Mouse (Mus musculus): ENCODE measurements around the gene Gga3. TPM values are rescaled to one million over a fixed set of nuclear protein-coding genes. Genes with fewer than 3 reads are reported as not detected.
A peak's percentile ranks its signal among the peaks of the same experiment; 100 is the strongest.

The Gga3 gene
- total RNA-seq, 2 experiments from 2014 or later = 83.9 to 95.1 TPM

DNA sequence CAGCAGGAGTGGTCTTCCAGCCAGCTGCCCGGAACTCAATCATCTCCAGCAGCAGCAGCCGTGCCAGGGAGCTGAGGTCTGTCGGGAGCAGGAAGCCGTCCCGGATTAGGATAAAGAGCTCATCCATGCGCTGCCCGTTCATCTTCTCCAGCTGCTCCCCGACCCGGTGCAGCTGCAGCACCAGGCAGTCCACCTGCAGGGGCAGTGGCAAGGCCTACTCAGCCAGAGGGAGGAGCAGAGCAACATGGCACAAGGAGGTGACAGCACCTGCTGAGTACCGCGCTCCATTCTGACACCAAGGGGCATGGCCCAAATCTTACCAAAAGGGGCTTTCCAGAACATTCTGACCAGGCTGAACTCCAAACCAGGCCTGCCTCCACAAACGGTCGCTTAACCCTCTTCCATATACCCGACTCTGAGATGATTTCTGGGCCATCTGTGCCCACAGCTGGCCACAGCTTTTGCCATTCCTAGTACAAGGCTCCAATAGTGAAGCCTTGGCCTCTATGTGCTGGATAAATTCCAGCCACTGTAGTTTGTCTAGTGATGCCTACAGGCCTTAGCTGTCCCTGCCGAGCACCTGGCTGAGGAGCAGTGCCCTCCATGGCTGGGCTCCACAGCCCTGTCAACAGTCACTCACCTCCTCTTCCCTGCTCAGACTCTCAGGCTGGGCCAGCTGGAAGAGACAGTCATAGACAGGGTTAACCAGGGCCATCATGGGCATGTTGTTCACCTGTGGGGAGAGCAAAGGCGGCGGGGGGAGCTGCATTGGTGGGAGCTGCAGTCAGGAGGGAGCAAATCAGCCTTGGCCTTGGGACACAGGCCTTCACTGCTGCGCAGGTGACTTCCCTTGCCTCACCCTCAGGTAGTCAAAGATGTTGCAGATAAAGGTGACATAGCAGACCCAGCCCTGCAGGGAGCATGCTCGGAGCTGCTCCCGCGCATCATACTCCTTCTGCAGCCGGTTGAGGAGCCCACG, 4.9 kb upstream of the Gga3 start:
- no peak overlapping the region for H3K27ac ChIP-seq
- no peak overlapping the region for H3K4me3 ChIP-seq
- no peak for TF ChIP-seq CTCF (IDR thresholded peaks at IDR 0.05)
- intact Hi-C loops (cut with DNase I) = no loop called here
- DNase-seq (ENCODE audit: extremely low spot score in 1 of 2, low spot score in 2 of 2) = peak in 1 of 2 experiments; percentile 32

DNA sequence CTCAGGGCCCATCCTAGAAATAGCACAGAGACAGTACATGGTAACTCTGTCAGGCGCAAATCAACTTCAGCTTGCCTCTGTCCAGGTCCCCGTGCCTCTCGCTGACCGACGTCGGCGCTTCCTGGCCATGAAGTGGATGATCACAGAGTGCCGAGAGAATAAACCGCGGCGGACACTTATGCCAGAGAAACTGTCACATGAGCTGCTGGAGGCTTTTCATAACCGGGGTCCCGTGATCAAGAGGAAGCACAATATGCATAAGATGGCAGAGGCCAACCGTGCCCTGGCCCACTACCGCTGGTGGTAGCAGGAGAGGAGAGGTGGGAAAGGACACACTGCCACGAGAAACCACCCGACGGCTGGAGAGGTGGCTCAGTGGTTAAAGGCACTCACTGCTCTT, 2.9 kb upstream of the Gga3 start:
- intact Hi-C loops (cut with DNase I) = no loop called here
- TF ChIP-seq CTCF (IDR thresholded peaks at IDR 0.05) = no peak

DNA sequence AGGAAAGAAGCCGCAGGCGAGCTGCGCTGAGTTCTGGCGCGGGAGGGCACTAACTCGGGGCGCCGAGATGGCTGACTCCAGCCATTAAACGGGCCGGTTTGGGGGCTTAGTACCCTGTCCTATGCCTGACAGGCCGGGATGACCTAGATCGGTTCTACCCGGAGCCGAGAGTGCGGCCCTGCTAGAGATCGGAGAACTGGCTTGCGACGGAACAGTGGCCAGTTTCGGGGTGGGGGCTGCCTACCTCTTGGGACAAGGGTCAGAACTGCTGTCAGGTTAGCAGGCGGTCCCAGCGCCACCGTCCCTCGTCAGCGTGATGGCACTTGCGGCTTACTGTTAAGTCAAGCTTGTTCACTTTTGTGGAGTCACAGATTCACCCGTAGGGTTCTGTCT, 449 bp upstream of the Gga3 start:
- intact Hi-C loops (cut with DNase I) = loop anchor here (5.0 kb wide), 1 partner anchor 122 kb away; no protein-coding TSS in a partner anchor

More for the DNA sequence above, 2.9 kb upstream of the Gga3 start:
- Histone ChIP-seq H3K4me3 (no peak overlapping the region), H3K27ac (no peak overlapping the region)
- no peak for DNase-seq (ENCODE audit: extremely low spot score in 1 of 2, low spot score in 2 of 2)

DNA sequence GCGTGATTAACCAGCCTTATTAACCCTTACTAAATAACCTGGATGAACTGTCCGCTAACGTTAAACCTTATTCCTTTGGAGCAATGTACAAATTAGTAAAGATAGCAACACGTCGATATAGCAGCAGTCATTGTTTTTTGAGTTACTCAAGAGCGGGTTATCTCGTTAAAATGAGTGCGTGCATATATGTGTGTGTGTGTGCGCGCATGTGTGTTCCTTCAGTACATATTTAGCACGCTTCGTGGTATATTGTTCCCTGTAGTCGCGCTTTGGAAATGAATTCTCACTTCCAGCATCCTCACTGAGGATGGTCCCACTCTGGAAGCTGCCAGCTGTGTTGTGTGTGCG, 749 bp downstream of the Gga3 start:
- DNase-seq (ENCODE audit: extremely low spot score in 1 of 2, low spot score in 2 of 2) = no peak
- intact Hi-C loops (cut with DNase I) = loop anchor here (5.0 kb wide), 1 partner anchor 121 kb away; no protein-coding TSS in a partner anchor
- TF ChIP-seq CTCF (IDR thresholded peaks at IDR 0.05) = no peak

More for the DNA sequence above, 449 bp upstream of the Gga3 start:
- no peak for DNase-seq (ENCODE audit: extremely low spot score in 1 of 2, low spot score in 2 of 2)
- H3K27ac ChIP-seq = peak overlapping the region; percentile 99
- H3K4me3 ChIP-seq = peak overlapping the region; percentile 99
- TF ChIP-seq CTCF (IDR thresholded peaks at IDR 0.05) = no peak

DNA sequence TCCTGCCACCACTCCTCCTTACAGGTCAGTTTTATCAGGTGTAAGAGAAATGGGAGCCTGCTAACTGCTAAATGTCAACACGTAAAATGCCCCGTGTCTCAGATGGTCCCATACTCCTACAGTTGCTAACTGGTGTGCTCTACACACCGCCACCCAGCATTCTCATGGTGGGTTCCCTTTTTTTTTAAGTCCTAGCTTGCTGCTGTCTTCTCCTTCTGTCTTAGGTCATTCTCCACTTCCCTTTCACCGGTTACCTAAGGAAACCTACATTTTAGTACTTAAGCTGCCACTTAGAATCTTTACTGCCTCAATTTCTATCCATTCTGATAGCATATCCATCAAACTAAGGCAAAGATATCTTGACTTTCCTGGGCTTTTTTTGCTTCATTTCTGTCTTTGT, 2.7 kb downstream of the Gga3 start:
- no peak for TF ChIP-seq CTCF (IDR thresholded peaks at IDR 0.05)
- no peak for DNase-seq (ENCODE audit: extremely low spot score in 1 of 2, low spot score in 2 of 2)
- intact Hi-C loops (cut with DNase I) = loop anchor here (5.0 kb wide), 1 partner anchor 119 kb away; no protein-coding TSS in a partner anchor
- no peak overlapping the region for H3K27ac ChIP-seq
- no peak overlapping the region for H3K4me3 ChIP-seq

More for the DNA sequence above, 749 bp downstream of the Gga3 start:
- H3K27ac ChIP-seq = peak overlapping the region; percentile 99
- H3K4me3 ChIP-seq = peak overlapping the region; percentile 99

DNA sequence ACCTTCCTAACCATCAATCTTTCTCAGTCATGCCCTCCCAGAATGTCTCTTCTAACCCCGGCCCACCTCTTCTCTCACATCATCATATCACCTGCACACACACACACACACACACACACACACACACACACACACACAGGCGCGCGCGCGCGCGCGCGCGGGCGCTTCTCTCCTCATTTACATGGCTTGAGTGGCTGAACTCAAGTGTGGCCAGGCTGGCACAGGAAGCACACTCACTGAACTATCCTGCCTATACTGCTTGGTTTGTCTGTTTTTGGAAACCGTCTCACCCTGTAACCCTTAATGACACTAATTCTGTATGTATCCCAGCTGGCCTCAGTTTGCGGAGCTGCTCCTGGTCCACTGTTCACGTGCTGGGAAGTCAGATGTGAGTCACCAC, 3.1 kb downstream of the Gga3 start:
- no peak overlapping the region for H3K4me3 ChIP-seq
- no peak for DNase-seq (ENCODE audit: extremely low spot score in 1 of 2, low spot score in 2 of 2)
- intact Hi-C loops (cut with DNase I) = loop anchor here (5.0 kb wide), 1 partner anchor 118 kb away; no protein-coding TSS in a partner anchor
- no peak for TF ChIP-seq CTCF (IDR thresholded peaks at IDR 0.05)
- H3K27ac ChIP-seq = no peak overlapping the region

DNA sequence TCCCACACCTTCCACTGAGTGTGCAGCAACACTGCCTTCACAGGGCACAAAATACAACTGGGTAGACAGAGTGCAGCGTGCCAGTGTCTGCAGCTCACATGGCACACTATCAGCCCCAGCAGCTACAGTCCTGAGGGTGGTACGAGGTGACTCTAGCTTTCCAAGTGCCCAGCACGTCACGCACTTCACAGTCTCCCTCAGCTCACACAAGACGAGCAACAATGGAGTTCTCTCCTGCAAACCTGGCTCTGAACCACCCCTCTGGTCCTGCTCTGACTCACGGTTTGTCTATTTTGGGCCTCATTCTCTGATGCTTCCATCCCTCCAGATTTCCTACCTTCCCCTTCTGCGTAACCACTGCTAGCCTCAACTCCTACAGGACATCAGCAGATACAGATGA, 4.1 kb downstream of the Gga3 start:
- intact Hi-C loops (cut with DNase I) = loop anchor here (5.0 kb wide), 1 partner anchor 117 kb away; no protein-coding TSS in a partner anchor
- DNase-seq (ENCODE audit: extremely low spot score in 1 of 2, low spot score in 2 of 2) = peak in 1 of 2 experiments; percentile 43
- Histone ChIP-seq H3K4me3 (no peak overlapping the region), H3K27ac (no peak overlapping the region)
- TF ChIP-seq CTCF (IDR thresholded peaks at IDR 0.05) = no peak

DNA sequence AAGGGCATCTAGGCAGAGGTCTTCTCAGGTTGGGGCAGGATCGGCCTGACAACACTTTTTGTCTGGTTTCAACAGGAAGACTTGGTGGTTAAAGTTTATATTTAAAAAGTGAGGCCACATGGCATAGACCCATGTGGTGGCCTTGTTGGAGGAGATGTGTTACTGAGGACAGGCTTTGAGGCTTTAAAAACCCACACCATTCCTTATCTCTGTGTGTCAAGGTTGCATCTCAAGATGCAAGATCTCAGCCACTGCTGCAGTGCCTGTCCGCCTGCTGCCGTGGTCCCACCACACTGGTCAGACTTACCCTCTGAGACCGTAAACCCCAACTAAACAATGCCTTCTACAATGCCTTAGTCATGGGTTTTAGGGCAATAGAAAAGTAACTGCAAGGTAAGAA, 5.5 kb downstream of the Gga3 start:
- no peak for DNase-seq (ENCODE audit: extremely low spot score in 1 of 2, low spot score in 2 of 2)
- H3K4me3 ChIP-seq = no peak overlapping the region
- no peak for TF ChIP-seq CTCF (IDR thresholded peaks at IDR 0.05)
- no peak overlapping the region for H3K27ac ChIP-seq
- intact Hi-C loops (cut with DNase I) = no loop called here

DNA sequence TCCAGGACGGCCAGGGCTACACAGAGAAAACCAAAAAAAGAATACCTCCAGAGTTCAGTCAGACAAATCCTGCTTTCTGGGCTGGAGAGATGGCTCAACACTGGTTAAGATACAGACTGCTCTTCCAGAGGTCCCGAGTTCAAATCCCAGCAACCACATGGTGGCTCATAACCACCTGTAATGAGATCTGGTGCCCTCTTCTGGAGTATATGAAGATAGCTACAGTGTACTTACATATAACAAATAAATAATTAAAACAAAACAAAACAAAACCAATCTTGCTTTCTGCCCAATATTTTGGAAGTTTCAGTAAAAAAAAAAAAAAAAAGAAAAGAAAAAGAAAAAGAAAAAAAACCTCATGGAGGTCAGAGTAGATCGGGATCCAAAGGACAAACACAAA, 8.6 kb downstream of the Gga3 start:
- peak; percentile 23 for TF ChIP-seq CTCF (IDR thresholded peaks at IDR 0.05)
- Histone ChIP-seq H3K4me3 (no peak overlapping the region), H3K27ac (no peak overlapping the region)
- intact Hi-C loops (cut with DNase I) = no loop called here
- DNase-seq (ENCODE audit: extremely low spot score in 1 of 2, low spot score in 2 of 2) = no peak

DNA sequence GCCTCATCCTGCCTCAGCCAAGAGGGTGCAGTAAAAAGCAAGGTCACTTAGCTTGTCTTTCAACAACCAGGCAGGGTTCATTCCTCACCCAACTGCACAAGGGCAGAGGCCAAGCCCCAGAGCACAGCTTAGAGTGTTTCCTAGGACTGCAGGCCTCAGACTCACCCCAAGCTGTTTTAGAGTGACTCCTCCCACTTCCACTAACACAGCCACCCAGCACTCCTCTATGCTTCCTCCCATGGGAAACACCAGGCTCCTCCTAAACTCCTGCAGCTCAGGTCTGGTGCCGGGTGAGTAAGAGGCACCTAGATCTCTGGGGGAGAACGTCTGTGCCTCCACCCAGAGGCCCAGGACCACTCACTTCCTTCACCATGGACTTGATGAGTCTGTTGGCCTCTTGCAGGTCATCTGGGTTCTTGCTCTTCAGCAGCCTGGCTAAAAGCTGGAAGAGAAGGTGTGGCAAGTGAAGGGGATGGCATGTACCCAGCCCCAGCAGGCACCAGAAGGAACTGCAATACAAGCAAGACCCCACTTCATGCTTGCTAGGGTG, 13.2 kb downstream of the Gga3 start:
- no peak for TF ChIP-seq CTCF (IDR thresholded peaks at IDR 0.05)
- H3K4me3 ChIP-seq = no peak overlapping the region
- no peak overlapping the region for H3K27ac ChIP-seq
- DNase-seq (ENCODE audit: extremely low spot score in 1 of 2, low spot score in 2 of 2) = no peak
- intact Hi-C loops (cut with DNase I) = loop anchor here (2.0 kb wide), 1 partner anchor 22 kb away; no protein-coding TSS in a partner anchor

DNA sequence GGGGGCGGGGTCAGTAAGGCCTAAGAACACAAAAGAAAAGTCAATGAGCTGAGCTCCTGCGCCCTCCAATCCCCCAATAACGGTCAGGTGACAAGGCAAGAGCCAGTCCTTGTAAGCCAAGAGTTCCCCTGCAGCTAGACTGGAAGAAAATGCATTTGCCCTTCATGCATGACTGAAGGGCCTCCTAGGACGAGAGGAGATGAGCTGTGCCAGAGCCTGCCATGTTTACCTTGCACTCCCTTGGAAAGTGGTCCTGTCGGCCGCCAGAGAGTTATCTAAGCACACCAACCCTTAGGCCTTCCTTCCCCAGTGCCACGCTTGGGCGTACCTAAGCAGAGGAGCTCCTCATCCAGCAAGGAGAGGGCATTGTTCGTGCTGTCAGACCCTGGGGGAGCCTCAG, 15.9 kb downstream of the Gga3 start:
- intact Hi-C loops (cut with DNase I) = no loop called here
- Histone ChIP-seq H3K27ac (no peak overlapping the region), H3K4me3 (no peak overlapping the region)
- DNase-seq (ENCODE audit: extremely low spot score in 1 of 2, low spot score in 2 of 2) = no peak
- no peak for TF ChIP-seq CTCF (IDR thresholded peaks at IDR 0.05)

DNA sequence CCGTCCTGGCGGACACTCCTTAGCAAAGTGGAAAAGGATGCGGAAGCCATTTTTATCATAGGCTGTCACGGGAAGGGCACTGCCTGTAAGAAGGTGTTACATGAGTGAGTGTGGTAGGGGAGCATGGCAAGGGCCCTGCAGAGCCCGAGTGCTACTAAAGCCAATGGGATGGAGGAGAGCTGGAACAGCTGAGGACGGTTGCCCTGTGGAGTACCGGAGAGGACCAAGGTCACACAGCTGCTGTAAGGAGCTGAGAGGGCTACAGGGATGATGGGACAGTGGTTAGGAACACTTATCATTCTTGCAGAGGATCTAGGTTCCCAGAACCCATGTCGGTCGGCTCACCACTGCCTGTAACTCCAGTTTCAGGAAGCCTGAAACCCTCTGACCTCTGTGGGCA, 17.4 kb downstream of the Gga3 start:
- intact Hi-C loops (cut with DNase I) = no loop called here

More for the DNA sequence above, 17.4 kb downstream of the Gga3 start:
- Histone ChIP-seq H3K27ac (no peak overlapping the region), H3K4me3 (no peak overlapping the region)
- no peak for TF ChIP-seq CTCF (IDR thresholded peaks at IDR 0.05)
- no peak for DNase-seq (ENCODE audit: extremely low spot score in 1 of 2, low spot score in 2 of 2)

Data from left cerebral cortex, adult 2 months (tissue).